Mouse (Mus musculus) liver, embryonic 14.5 days (tissue): ENCODE measurements around the gene Fam186a.

Experiments used
- CTCF ChIP-seq: IDR thresholded peaks from 2 replicates; pipeline ENCODE4 v1.5.1; 2016; ENCODE audit warnings: antibody characterized with exemption, low read depth, control low read depth
- EP300 ChIP-seq: IDR thresholded peaks from 2 replicates; pipeline ENCODE4 v1.6.1; 2016; ENCODE audit warnings: antibody characterized with exemption, low read depth

- TF ChIP-seq CTCF, result no peak
- no peak for TF ChIP-seq EP300
Observed at GRCm38 (mm10) chr15:99875334-99875869, 91.5 kb downstream of the Fam186a start, which contains the start of gene Lima1.
